ENCODE assay signal across 10 mouse cellular contexts in genomic region chr3:51916902-51917301, GRCm38 (mm10).
DNase-seq lines count a peak whose midpoint lies in the region; ATAC-seq and TF ChIP-seq lines count a peak whose summit lies in the region.
"Had no signal": no experiment of that assay in that cellular context is flagged by ENCODE, and none has a peak within 500 bp of the region (broad histone marks: within the 10 kb centered on the region; RNA-seq: fewer than 3 reads in every experiment).

No protein-coding gene starts in this region.

- H3K4me2 ChIP-seq in heart, embryonic 13.5 days, result no peak overlapping the region
- peak overlapping the region; percentile 17; the same call in 1 of the 2 replicates for H3K4me2 ChIP-seq in lung, embryonic 15.5 days
- H3K4me2 ChIP-seq in intestine, embryonic 15.5 days (replicated peaks), result peak overlapping the region; percentile 47
- H3K4me2 ChIP-seq in liver, postnatal 0 days (ENCODE audit: low read depth, low read length), result peak overlapping the region; percentile 53

- no peak for ATAC-seq in heart, embryonic 13.5 days (ENCODE audit: extremely low read depth, insufficient number of reproducible peaks, low FRiP score, low TSS enrichment)
- peak; percentile 41; the same call in 1 of the 2 replicates for ATAC-seq in lung, embryonic 15.5 days (ENCODE audit: borderline replicate concordance, extremely low read depth, low FRiP score, low TSS enrichment)
- ATAC-seq in intestine, embryonic 15.5 days, result peak; percentile 56
- ATAC-seq in liver, postnatal 0 days, result peak; percentile 38

- no peak for TF ChIP-seq EP300 in liver, postnatal 0 days (IDR thresholded peaks at IDR 0.05; ENCODE audit: low read depth)

- no peak for DNase-seq in heart, adult 9 months (ENCODE audit: low spot score in 2 of 2)
- no peak for DNase-seq in lung, postnatal 25 days (ENCODE audit: low spot score)
- peak; percentile 19 for DNase-seq in liver, postnatal 0 days
- DNase-seq in adrenal gland, postnatal 25 days, result no peak
- DNase-seq in testis, postnatal 10 days (ENCODE audit: low spot score), result no peak
- DNase-seq: thymus, postnatal 4 days had no signal

- no peak overlapping the region for H3K4me3 ChIP-seq in heart, embryonic 13.5 days
- no peak overlapping the region for H3K4me3 ChIP-seq in lung, embryonic 15.5 days
- H3K4me3 ChIP-seq in intestine, embryonic 15.5 days (replicated peaks), result no peak overlapping the region
- no peak overlapping the region for H3K4me3 ChIP-seq in liver, postnatal 0 days (ENCODE audit: low read depth, low read length)

- H3K4me1 ChIP-seq in heart, embryonic 13.5 days, result peaks cover 47% of the 10 kb centered on the region
- peaks cover 34% of the 10 kb centered on the region for H3K4me1 ChIP-seq in lung, embryonic 15.5 days
- peaks cover 34% of the 10 kb centered on the region for H3K4me1 ChIP-seq in intestine, embryonic 15.5 days (replicated peaks)
- peaks cover 23% of the 10 kb centered on the region for H3K4me1 ChIP-seq in liver, postnatal 0 days (ENCODE audit: insufficient read depth)

- 80% methylated on average over 4 of the region's 4 CpGs for WGBS in heart, embryonic 13.5 days
- 57% methylated on average over 4 of the region's 4 CpGs for WGBS in lung, embryonic 15.5 days
- 56% methylated on average over 4 of the region's 4 CpGs for WGBS in intestine, embryonic 15.5 days
- 63% methylated on average over 4 of the region's 4 CpGs for WGBS in liver, postnatal 0 days (ENCODE audit: insufficient replicate concordance)

- TF ChIP-seq CTCF in liver, postnatal 0 days (IDR thresholded peaks at IDR 0.05; ENCODE audit: low read depth), result no peak

- H3K27ac ChIP-seq in heart, embryonic 13.5 days (replicated peaks), result peak overlapping the region; percentile 91
- H3K27ac ChIP-seq in lung, embryonic 15.5 days, result peak overlapping the region; percentile 87
- H3K27ac ChIP-seq in intestine, embryonic 15.5 days, result peak overlapping the region; percentile 71
- H3K27ac ChIP-seq in liver, postnatal 0 days (ENCODE audit: low read depth), result peak overlapping the region; percentile 72
- H3K27ac ChIP-seq: macrophage had no signal

- no peaks in the 10 kb centered on the region for H3K27me3 ChIP-seq in heart, embryonic 13.5 days (replicated peaks)
- no peaks in the 10 kb centered on the region for H3K27me3 ChIP-seq in lung, embryonic 15.5 days
- H3K27me3 ChIP-seq in intestine, embryonic 15.5 days (replicated peaks), result no peaks in the 10 kb centered on the region
- no peaks in the 10 kb centered on the region for H3K27me3 ChIP-seq in liver, postnatal 0 days (ENCODE audit: insufficient read depth, low read length)

- H3K9me3 ChIP-seq in heart, embryonic 13.5 days, result no peaks in the 10 kb centered on the region
- H3K9me3 ChIP-seq in lung, embryonic 15.5 days, result no peaks in the 10 kb centered on the region
- no peaks in the 10 kb centered on the region for H3K9me3 ChIP-seq in intestine, embryonic 15.5 days
- 0 out of 2 replicates have a peak, but pooled peaks cover 2% of the 10 kb centered on the region for H3K9me3 ChIP-seq in liver, postnatal 0 days (ENCODE audit: low read length)

- no peaks in the 10 kb centered on the region for H3K36me3 ChIP-seq in heart, embryonic 13.5 days
- H3K36me3 ChIP-seq in lung, embryonic 15.5 days, result no peaks in the 10 kb centered on the region
- no peaks in the 10 kb centered on the region for H3K36me3 ChIP-seq in intestine, embryonic 15.5 days
- no peaks in the 10 kb centered on the region for H3K36me3 ChIP-seq in liver, postnatal 0 days (replicated peaks; ENCODE audit: insufficient read depth, low read length)

- H3K9ac ChIP-seq in heart, embryonic 13.5 days, result no peak overlapping the region
- H3K9ac ChIP-seq in lung, embryonic 15.5 days, result no peak overlapping the region
- no peak overlapping the region for H3K9ac ChIP-seq in intestine, embryonic 15.5 days
- no peak overlapping the region for H3K9ac ChIP-seq in liver, postnatal 0 days (replicated peaks)
